Mouse (Mus musculus): Measurements from ENCODE around the gene Arid1a. TPM values are rescaled to one million over a fixed set of nuclear protein-coding genes. Genes with fewer than 3 reads are reported as not detected.

Gene Arid1a
- polyA plus RNA-seq, 1 experiment from 2014 or later = 7.6 TPM

GRCm38 (mm10) chr4:133630326-133630920 lies 126.1 kb downstream of the Arid1a start:
- H3K9ac ChIP-seq = no peak overlapping the region
- peaks cover 4% of the 10 kb centered on the region; the same call in 1 of the 2 replicates for H3K36me3 ChIP-seq (replicated peaks)
- H3K4me3 ChIP-seq (replicated peaks) = no peak overlapping the region
- H3K4me2 ChIP-seq = 0 out of 2 replicates have a peak overlapping the region, but pooled peaks have one; percentile 94
- peaks cover 48% of the 10 kb centered on the region for H3K4me1 ChIP-seq (replicated peaks)
- 82% methylated on average over 8 of the region's 8 CpGs for WGBS (ENCODE audit: insufficient replicate concordance)
- ATAC-seq (ENCODE audit: insufficient read depth) = no peak
- 0 out of 2 replicates have a peak overlapping the region, but pooled peaks have one; percentile 19 for H3K27ac ChIP-seq (replicated peaks)
- no peaks in the 10 kb centered on the region for H3K9me3 ChIP-seq (replicated peaks)
- no peaks in the 10 kb centered on the region for H3K27me3 ChIP-seq

GRCm38 (mm10) chr4:133629191-133629590 lies 127.4 kb downstream of the Arid1a start:
- H3K9me3 ChIP-seq (replicated peaks) = no peaks in the 10 kb centered on the region
- H3K9ac ChIP-seq = no peak overlapping the region
- H3K4me2 ChIP-seq = no peak overlapping the region
- peaks cover 7% of the 10 kb centered on the region; the same call in 1 of the 2 replicates for H3K36me3 ChIP-seq (replicated peaks)
- H3K27ac ChIP-seq (replicated peaks) = no peak overlapping the region
- H3K4me3 ChIP-seq (replicated peaks) = no peak overlapping the region
- no peaks in the 10 kb centered on the region for H3K27me3 ChIP-seq
- whole genome bisulfite sequencing (ENCODE audit: insufficient replicate concordance) = 59% methylated on average over 7 of the region's 7 CpGs
- no peak for ATAC-seq (ENCODE audit: insufficient read depth)
- H3K4me1 ChIP-seq (replicated peaks) = peaks cover 60% of the 10 kb centered on the region

Small RNAs within 50 kb of the gene (microRNA-seq; reads per million reads assigned to microRNA genes)
- 2.0 reads per million for gene Mir7227

Other genes starting within 250 kb of the Arid1a start
- gene Kdf1, start 237.8 kb downstream of the Arid1a start, polyA plus RNA-seq (2015; fragmentation: Nextera tagmentation; extraction: Ambion mirVana) = 1.0 and 1.5 TPM in 2 replicates
- 116 TPM in 2 replicates for gene Nudc, start 210.8 kb downstream of the Arid1a start, polyA plus RNA-seq (2015; fragmentation: Nextera tagmentation; extraction: Ambion mirVana)
- 0.97 and 1.2 TPM in 2 replicates for gene Nr0b2, start 203.4 kb downstream of the Arid1a start, polyA plus RNA-seq (2015; fragmentation: Nextera tagmentation; extraction: Ambion mirVana)
- 3.8 and 4.9 TPM in 2 replicates for gene Gpatch3, start 182.0 kb downstream of the Arid1a start, polyA plus RNA-seq (2015; fragmentation: Nextera tagmentation; extraction: Ambion mirVana)
- gene Gpn2, start 172.4 kb downstream of the Arid1a start, polyA plus RNA-seq (2015; fragmentation: Nextera tagmentation; extraction: Ambion mirVana) = 8.6 and 10.8 TPM in 2 replicates
- 0.47 and 0.69 TPM in 2 replicates for gene Sfn, start 154.6 kb downstream of the Arid1a start, polyA plus RNA-seq (2015; fragmentation: Nextera tagmentation; extraction: Ambion mirVana)
- gene Zdhhc18, start 106.6 kb downstream of the Arid1a start, polyA plus RNA-seq (2015; fragmentation: Nextera tagmentation; extraction: Ambion mirVana) = 1.2 and 1.9 TPM in 2 replicates
- gene Pigv, start 84.1 kb downstream of the Arid1a start, polyA plus RNA-seq (2015; fragmentation: Nextera tagmentation; extraction: Ambion mirVana) = 5.5 and 6.3 TPM in 2 replicates
- gene Rps6ka1, start 131.0 kb upstream of the Arid1a start, polyA plus RNA-seq (2015; fragmentation: Nextera tagmentation; extraction: Ambion mirVana) = 68.0 and 77.2 TPM in 2 replicates
- gene Hmgn2, start 211.9 kb upstream of the Arid1a start, polyA plus RNA-seq (2015; fragmentation: Nextera tagmentation; extraction: Ambion mirVana) = 509 and 615 TPM in 2 replicates
- 17.1 and 17.5 TPM in 2 replicates for gene Dhdds, start 244.1 kb upstream of the Arid1a start, polyA plus RNA-seq (2015; fragmentation: Nextera tagmentation; extraction: Ambion mirVana)

Measured in liver, embryonic 15.5 days (tissue).